Mouse (Mus musculus) CH12.LX (cell line): Measurements from ENCODE around the gene Fcgr2b. TPM values are rescaled to one million over a fixed set of nuclear protein-coding genes. Genes with fewer than 3 reads are reported as not detected.

Source experiments
- DNase-seq: peaks from one replicate; pipeline ENCODE4 v3.0.0-alpha.2; 2013; ENCODE audit errors: extremely low read depth
- H3K27ac ChIP-seq: 2 replicates; pipeline ENCODE4 v1.5.1; 2012; ENCODE audit warnings: low read depth, mild to moderate bottlenecking, control low read depth, moderate library complexity; ENCODE audit not compliant: insufficient read depth
- H3K27me3 ChIP-seq: replicated peaks from 2 replicates; pipeline ENCODE3; 2012; ENCODE audit warnings: inconsistent platforms
- H3K36me3 ChIP-seq, 2 experiments: replicated peaks in 1 of 2; 2 replicates each; pipeline versions ENCODE3 to v1.6.1; 2012; ENCODE audit warnings: inconsistent platforms in 1 of 2, low read length in 1 of 2, mild to moderate bottlenecking in 1 of 2, mixed read lengths in 1 of 2, moderate library complexity in 1 of 2; ENCODE audit not compliant: control insufficient read depth in 1 of 2, insufficient read depth in 1 of 2
- H3K4me1 ChIP-seq, 2 experiments: 2 replicates each; pipeline ENCODE4 v1.6.1; 2012; ENCODE audit warnings: inconsistent platforms in 1 of 2, moderate library complexity in 1 of 2; ENCODE audit not compliant: insufficient read depth in 2 of 2, control insufficient read depth in 1 of 2
- H3K4me2 ChIP-seq: 2 replicates; pipeline ENCODE4 v1.6.1; 2012; ENCODE audit warnings: low read depth, mild to moderate bottlenecking, control low read depth; ENCODE audit not compliant: poor library complexity, insufficient read depth, severe bottlenecking
- H3K4me3 ChIP-seq, 3 experiments: fragments of 150-350 bp in 1 of 3; sonication (generic) in 1 of 3; replicated peaks in 1 of 3; 2 replicates each; pipeline versions ENCODE3 to v1.5.1; 2011 to 2012; ENCODE audit warnings: low read depth in 2 of 3, low read length in 2 of 3, mild to moderate bottlenecking in 2 of 3, moderate library complexity in 2 of 3, control low read depth in 1 of 3, improper control_type of control experiment in 1 of 3, inconsistent platforms in 1 of 3, mixed read lengths in 1 of 3; ENCODE audit not compliant: poor library complexity in 1 of 3
- H3K79me2 ChIP-seq: replicated peaks from 2 replicates; pipeline ENCODE4 v1.6.1; 2012; ENCODE audit warnings: mild to moderate bottlenecking, moderate library complexity; ENCODE audit not compliant: control insufficient read depth, poor library complexity, insufficient read depth, severe bottlenecking; ENCODE audit errors: extremely low read depth
- H3K9ac ChIP-seq: 2 replicates; pipeline ENCODE4 v1.6.1; 2012; ENCODE audit warnings: low read depth, mild to moderate bottlenecking, control low read depth, moderate library complexity; ENCODE audit not compliant: insufficient read depth
- H3K9me3 ChIP-seq: replicated peaks from 2 replicates; pipeline ENCODE3; 2012; ENCODE audit warnings: low read length, inconsistent platforms, mixed read lengths
- BHLHE40 ChIP-seq: IDR thresholded peaks from 2 replicates; pipeline ENCODE4 v1.6.1; 2011; ENCODE audit warnings: mild to moderate bottlenecking, low read depth, low read length, improper control_type of control experiment
- CHD1 ChIP-seq: IDR thresholded peaks from 2 replicates; pipeline ENCODE4 v1.6.1; 2012; ENCODE audit warnings: low read depth, low read length, improper control_type of control experiment, inconsistent platforms
- CHD2 ChIP-seq: IDR thresholded peaks from 2 replicates; pipeline ENCODE4 v1.6.1; 2011; ENCODE audit warnings: low read length, improper control_type of control experiment
- E2F4 ChIP-seq: IDR thresholded peaks from 2 replicates; pipeline ENCODE4 v1.6.1; 2011; ENCODE audit warnings: low read depth, low read length, improper control_type of control experiment; ENCODE audit not compliant: insufficient replicate concordance
- ELF1 ChIP-seq: IDR thresholded peaks from 2 replicates; pipeline ENCODE4 v1.6.1; 2014; ENCODE audit warnings: low read depth, mild to moderate bottlenecking, inconsistent platforms, low read length, improper control_type of control experiment
- GABPA ChIP-seq: IDR thresholded peaks from 2 replicates; pipeline ENCODE4 v1.6.1; 2012; ENCODE audit warnings: low read depth, low read length, improper control_type of control experiment, inconsistent platforms; ENCODE audit not compliant: insufficient replicate concordance
- HCFC1 ChIP-seq: IDR thresholded peaks from 2 replicates; pipeline ENCODE4 v1.6.1; 2012; ENCODE audit warnings: low read depth, mild to moderate bottlenecking, inconsistent platforms, low read length, improper control_type of control experiment
- IRF4 ChIP-seq: IDR thresholded peaks from 2 replicates; pipeline ENCODE4 v1.6.1; 2014; ENCODE audit warnings: low read depth, mild to moderate bottlenecking, inconsistent platforms, low read length, improper control_type of control experiment
- MAFK ChIP-seq: IDR thresholded peaks from 2 replicates; pipeline ENCODE4 v1.6.1; 2011; ENCODE audit warnings: low read length, improper control_type of control experiment; ENCODE audit not compliant: insufficient replicate concordance
- MAZ ChIP-seq: IDR thresholded peaks from 2 replicates; pipeline ENCODE4 v1.6.1; 2012; ENCODE audit warnings: low read depth, mild to moderate bottlenecking, inconsistent platforms, low read length, improper control_type of control experiment, moderate library complexity
- MXI1 ChIP-seq: IDR thresholded peaks from 2 replicates; pipeline ENCODE4 v1.6.1; 2011; ENCODE audit warnings: mild to moderate bottlenecking, low read depth, low read length, improper control_type of control experiment
- MYC ChIP-seq: IDR thresholded peaks from 2 replicates; pipeline ENCODE4 v1.6.1; 2011; ENCODE audit warnings: low read depth, mild to moderate bottlenecking, improper control_type of control experiment, low read length
- SIN3A ChIP-seq: IDR thresholded peaks from 2 replicates; pipeline ENCODE4 v1.6.1; 2012; ENCODE audit warnings: low read length, improper control_type of control experiment, inconsistent platforms
- TBP ChIP-seq: conservative IDR thresholded peaks from 2 replicates; pipeline ENCODE4 v1.6.1; 2011; ENCODE audit warnings: low read depth, low read length, improper control_type of control experiment
- TCF12 ChIP-seq: IDR thresholded peaks from 2 replicates; pipeline ENCODE4 v1.6.1; 2014; ENCODE audit warnings: low read depth, mild to moderate bottlenecking, inconsistent platforms, low read length, improper control_type of control experiment
- USF1 ChIP-seq: IDR thresholded peaks from 2 replicates; pipeline ENCODE4 v1.6.1; 2014; ENCODE audit warnings: low read depth, mild to moderate bottlenecking, inconsistent platforms, low read length, improper control_type of control experiment
- ZC3H11A ChIP-seq: IDR thresholded peaks from 2 replicates; pipeline ENCODE4 v1.6.1; 2012; ENCODE audit warnings: low read depth, mild to moderate bottlenecking, inconsistent platforms, low read length, improper control_type of control experiment
- ZNF384 ChIP-seq: IDR thresholded peaks from 2 replicates; pipeline ENCODE4 v1.6.1; 2012; ENCODE audit warnings: low read depth, low read length, improper control_type of control experiment, inconsistent platforms
- dilution Hi-C: fragments of 300-500 bp; cut with MboI; formaldehyde crosslinking; loops from 2 replicates; pipeline ENCODE4 v1.14.3; 2020; ENCODE audit warnings: low sequenced_read_pairs; ENCODE audit not compliant: extremely low pct_unique_long_range_greater_than_20kb, extremely low pct_ligation_motif_present
- in situ Hi-C: fragments of 300-500 bp; cut with MboI; formaldehyde crosslinking; loops from 3 replicates; pipeline ENCODE4 v1.14.3; 2019; ENCODE audit warnings: low sequenced_read_pairs, low pct_ligation_motif_present, low pct_unique_long_range_greater_than_20kb, mixed read lengths
- polyA plus RNA-seq: library from polyadenylated mRNA; unstranded; fragments of >175 nt; gene quantifications from 2 replicates; pipeline ENCODE4 v1.2.1, GENCODE M21; 2012; ENCODE audit warnings: low read depth; ENCODE audit not compliant: insufficient read length
- total RNA-seq, 2 experiments: library from RNA; depleted of rRNA; stranded (reverse); fragments of 300-350 nt in 1 of 2; fragments of >200 nt in 1 of 2; gene quantifications; 2 replicates each; pipeline ENCODE4 v1.2.3; 2012 to 2014

Fcgr2b gene
- total and polyA plus RNA-seq, 3 experiments = 20.2 to 44.3 (median 29.5) TPM

DNA sequence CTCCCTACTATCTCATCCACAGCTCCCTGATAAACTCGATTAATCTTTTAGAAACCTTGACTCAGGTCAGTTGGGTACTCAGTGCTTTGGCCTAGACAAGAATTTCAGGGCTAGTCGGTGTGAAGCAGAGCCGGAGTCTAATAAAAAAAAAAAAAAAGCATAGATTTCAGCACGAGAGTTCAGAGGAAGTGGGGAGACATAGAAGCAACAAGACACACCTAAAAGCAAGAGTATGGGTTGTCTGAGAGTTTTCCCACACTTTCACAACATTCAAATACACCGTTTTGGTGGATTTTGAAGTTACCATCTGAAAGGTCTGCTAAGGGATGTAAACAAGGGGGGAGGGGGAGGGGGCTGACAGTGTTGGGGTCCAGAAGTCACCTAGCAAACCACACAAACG lies 28.7 kb upstream of the Fcgr2b start:
- no peak for DNase-seq
- dilution Hi-C loops = no loop called here

GRCm38 (mm10) chr1:170999811-171000210 lies 23.5 kb upstream of the Fcgr2b start:
- Histone ChIP-seq H3K79me2 (no peaks in the 10 kb centered on the region), H3K9me3 (no peaks in the 10 kb centered on the region), H3K36me3 (no peaks in the 10 kb centered on the region)
- no peak for TF ChIP-seq ZC3H11A
- no peak for TF ChIP-seq CHD1
- no peak for TF ChIP-seq SIN3A
- TF ChIP-seq IRF4 = no peak
- no peak for TF ChIP-seq MAZ
- TF ChIP-seq MYC = no peak
- TF ChIP-seq MAFK = no peak; the same call in 1 of the 2 replicates
- no peak for TF ChIP-seq MXI1
- TF ChIP-seq ELF1 = peak; percentile 71; the same call in 1 of the 2 replicates
- TF ChIP-seq TBP = peak; percentile 98
- TF ChIP-seq, all 38 proteins: peak for 2
- H3K4me2 ChIP-seq = no peak overlapping the region
- no peak for DNase-seq
- H3K4me3 ChIP-seq = no peak overlapping the region
- dilution Hi-C loops = no loop called here
- no peak overlapping the region for H3K9ac ChIP-seq
- no peak overlapping the region for H3K27ac ChIP-seq
- H3K4me1 ChIP-seq = peaks cover 10 to 38% of the 10 kb centered on the region in 2 experiments
- in situ Hi-C loops = loop anchor here (25.0 kb wide), 1 partner anchor 363 kb away; the partner anchor contains the start of gene Olfml2b
- no peaks in the 10 kb centered on the region for H3K27me3 ChIP-seq

More for the DNA sequence above, 28.7 kb upstream of the Fcgr2b start:
- H3K9ac ChIP-seq = peak overlapping the region; percentile 62
- in situ Hi-C loops = no loop called here
- H3K4me2 ChIP-seq = peak overlapping the region; percentile 69
- H3K4me3 ChIP-seq = no peak overlapping the region
- H3K9me3 ChIP-seq = peaks cover 6% of the 10 kb centered on the region
- H3K4me1 ChIP-seq = peaks cover 24 to 35% of the 10 kb centered on the region in 2 experiments
- peak overlapping the region; percentile 89 for H3K27ac ChIP-seq
- TF ChIP-seq IRF4 (no peak), GABPA (no peak), ZNF384 (peak; percentile 78), TCF12 (no peak), CHD1 (no peak), E2F4 (no peak), MAZ (0 out of 2 replicates have a peak, but pooled peaks have one; percentile 25), HCFC1 (no peak), BHLHE40 (peak; percentile 72), ELF1 (no peak), USF1 (no peak), MXI1 (no peak), CHD2 (peak; percentile 47; the same call in 1 of the 2 replicates)
- no peaks in the 10 kb centered on the region for H3K36me3 ChIP-seq
- H3K27me3 ChIP-seq = no peaks in the 10 kb centered on the region
- no peaks in the 10 kb centered on the region for H3K79me2 ChIP-seq
